Mouse (Mus musculus) retina, postnatal 1 day (tissue): ENCODE measurements at regions not wholly inside any gene's neighbourhood (a gene's known extent, or its start where the extent isn't known, plus 50 kb on each side); places are given as distances from the start of the nearest gene placed in this dataset.
"Not testable (repeated sequence)": the region's sequence is repeated elsewhere in the genome, so short reads cannot be mapped to it uniquely, and the experiment has no call there.

Experiments used
- DNase-seq: peaks from one replicate; pipeline ENCODE4 v3.0.0-alpha.2; 2012

DNA sequence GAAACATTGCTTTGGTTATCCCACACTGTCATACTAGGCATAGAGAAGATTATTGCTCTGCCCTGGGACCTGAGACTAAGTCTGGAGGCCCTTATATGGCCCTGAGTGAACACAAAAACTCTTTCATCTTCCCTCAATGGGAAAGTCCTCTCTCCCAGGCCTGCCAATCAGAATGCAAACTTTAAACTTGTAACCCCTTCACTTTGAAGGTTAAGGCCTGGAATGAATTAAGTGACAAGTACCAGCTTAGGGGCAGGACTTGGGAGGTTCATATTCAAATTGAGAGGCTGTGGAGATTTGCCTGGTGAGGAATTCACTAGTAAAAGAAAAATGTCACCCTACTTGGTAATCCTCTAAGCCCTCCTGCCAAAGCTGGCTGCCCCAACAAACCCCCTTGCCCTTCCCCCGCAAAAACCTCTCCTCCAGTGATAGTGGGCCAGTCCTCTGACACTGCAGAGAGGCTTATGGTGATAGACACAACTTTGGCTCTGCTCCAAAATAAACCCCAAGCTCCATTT, 120.4 kb upstream of the Thpo start:
- peak; percentile 27 for DNase-seq

DNA sequence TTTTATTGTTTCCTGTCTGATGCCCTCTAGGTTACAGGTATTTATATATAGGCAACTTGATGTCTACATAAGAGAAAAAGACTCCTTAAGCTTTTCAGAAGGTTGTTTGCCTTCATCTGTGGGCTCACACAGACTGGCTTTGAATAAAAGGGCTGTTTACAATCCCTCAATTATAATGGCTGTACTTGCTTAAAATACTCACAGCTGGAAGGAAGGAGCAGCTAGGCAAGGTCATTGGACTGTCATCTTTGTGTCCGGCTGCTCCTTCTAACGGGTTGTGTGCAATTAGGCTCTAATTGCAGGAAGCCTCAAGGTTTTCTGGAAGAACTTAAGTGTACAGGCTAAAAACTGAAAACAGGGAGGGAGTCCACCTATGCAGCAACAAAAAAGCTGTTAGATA, 103.8 kb upstream of the Thpo start:
- no peak for DNase-seq

DNA sequence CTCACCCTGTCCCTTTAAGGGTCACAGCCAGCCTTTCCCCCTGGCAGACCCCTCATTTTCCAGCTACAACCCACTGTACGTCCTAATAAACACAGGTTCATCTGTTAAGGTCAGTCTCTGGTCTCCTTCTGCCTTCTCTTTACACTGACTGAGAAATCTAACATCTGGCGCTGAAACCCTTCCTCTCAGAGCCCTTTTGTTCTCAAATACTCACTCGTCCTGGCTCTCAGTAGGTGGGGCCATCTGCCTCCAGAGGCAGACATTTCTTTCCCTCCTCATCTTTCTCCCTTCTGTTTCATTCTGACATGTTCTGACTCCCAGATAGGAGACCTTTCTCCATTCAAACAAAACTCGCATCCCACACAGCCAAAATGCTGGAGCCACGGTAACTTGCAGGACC, 102.6 kb upstream of the Thpo start:
- peak; percentile 29 for DNase-seq

DNA sequence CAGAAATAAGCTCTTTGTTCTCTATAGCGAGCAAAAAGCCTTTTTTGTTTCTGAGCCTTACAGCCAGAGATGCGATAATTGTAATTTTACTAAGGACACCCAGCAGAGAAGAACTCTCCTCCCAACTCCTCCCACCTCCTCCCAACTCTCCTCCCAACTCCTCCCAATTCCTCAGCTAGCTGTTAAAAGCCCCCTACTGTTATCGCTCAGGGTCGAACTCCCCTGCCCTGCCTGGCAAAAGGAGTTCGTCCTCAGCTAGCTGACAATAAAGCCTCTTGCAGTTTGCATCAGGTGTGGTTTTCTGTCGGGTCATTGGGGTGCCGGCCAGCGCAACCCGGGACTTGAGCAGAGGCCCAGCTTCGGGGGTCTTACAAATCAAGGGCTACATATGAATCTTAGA, 99.5 kb upstream of the Thpo start:
- DNase-seq: not testable (repeated sequence)

GRCm38 (mm10) chr16:20833301-20833700, 99.0 kb upstream of the Thpo start:
- DNase-seq: no peak

DNA sequence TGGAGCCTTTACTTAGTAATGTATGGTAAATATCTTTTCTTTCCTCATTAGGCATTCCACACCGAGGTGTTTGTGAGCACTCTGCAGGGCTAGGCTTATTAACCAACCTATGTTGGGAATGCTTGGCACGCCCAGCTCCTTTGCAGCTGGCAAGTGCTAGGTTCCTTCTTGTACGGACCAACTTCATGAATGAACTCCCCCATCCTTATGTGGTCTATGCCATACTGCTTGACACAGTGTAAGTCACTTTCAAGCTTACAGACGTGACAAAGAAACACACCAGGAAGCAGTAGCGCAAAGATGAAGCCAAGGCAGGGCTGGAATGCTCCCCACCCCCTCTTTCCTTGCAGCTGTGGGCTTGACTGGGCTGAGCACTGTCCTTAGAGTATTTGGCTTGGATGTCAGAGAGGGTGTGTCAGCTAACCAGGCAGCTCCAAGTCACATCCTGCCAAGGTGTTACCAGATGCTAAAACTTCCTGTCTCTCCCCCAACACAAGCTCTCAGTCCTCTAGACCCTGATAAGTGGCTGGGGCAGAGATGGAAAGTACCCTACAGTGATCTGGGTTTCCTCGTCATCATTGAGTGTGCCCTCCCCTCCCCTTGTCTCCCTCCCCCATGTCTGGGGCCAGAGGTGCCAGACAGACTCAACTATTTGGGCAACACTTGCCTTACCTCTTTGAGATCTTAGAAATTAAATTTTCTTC, 95.6 kb upstream of the Thpo start:
- no peak for DNase-seq

DNA sequence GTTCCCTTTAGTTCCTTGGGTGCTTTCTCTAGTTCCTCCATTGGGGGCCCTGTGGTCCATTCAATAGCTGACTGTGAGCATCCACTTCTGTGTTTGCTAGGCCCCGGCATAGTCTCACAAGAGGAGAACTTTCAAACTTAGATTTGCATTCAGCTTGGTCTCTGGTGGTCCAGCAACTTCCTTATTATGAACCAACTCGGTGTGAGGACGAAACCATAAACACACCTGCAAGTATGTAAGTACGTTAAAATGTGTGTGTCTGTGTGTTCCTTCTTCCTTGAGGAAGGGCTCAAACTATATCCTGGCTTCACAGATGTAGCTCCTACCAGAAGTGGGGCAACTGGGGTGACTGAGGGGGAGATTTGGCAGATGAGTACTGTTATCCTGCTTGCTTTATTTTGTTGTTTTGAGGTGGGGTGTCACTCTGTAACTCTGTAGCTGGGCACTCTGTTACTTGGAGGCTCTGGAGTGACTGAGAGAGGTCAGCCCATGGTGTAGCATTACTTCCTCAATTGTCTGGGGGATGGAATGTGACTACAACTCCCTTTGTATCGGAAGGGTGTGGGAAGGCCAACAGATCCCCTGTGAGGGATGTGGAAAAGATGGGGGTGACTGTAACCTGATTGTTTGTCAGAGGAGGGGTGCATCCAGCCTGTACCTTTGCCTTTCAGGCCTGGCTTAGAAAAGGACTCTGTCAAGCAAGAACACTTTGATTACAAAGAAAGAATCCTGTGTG, 94.9 kb upstream of the Thpo start:
- DNase-seq: no peak

DNA sequence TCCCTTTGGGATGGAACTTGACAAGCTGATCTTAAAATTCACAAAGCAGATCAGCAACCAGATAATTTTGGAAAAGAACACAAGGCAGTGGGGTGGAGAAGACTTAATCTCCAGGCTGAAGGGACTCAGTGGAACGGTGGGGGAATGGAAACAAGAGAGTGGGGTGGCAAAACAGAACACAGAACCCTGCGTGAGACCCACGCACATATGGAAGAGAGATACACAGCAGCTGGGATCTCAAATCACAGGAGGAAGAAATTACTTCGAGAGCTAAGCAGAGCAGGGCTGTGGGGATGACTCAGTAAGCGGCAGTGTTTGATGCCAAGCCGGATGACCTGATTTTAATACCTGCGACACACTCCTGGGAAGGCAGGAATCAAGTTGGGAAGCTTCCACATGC, 89.9 kb upstream of the Thpo start:
- no peak for DNase-seq

GRCm38 (mm10) chr16:20820939-20821338, 86.6 kb upstream of the Thpo start:
- no peak for DNase-seq

- DNase-seq: no peak
These were observed 85.3 kb upstream of the Thpo start for GRCm38 (mm10) chr16:20819568-20819967.

- no peak for DNase-seq
These were observed 84.4 kb upstream of the Thpo start for GRCm38 (mm10) chr16:20818711-20819189.

GRCm38 (mm10) chr16:20814976-20815375, 80.7 kb upstream of the Thpo start:
- no peak for DNase-seq

- DNase-seq: no peak
These were observed 79.9 kb upstream of the Thpo start for GRCm38 (mm10) chr16:20814240-20814639.

- DNase-seq: not testable (repeated sequence)
These were observed 77.7 kb upstream of the Thpo start for GRCm38 (mm10) chr16:20812025-20812424.

- DNase-seq: no peak
These were observed 76.0 kb upstream of the Thpo start for GRCm38 (mm10) chr16:20810322-20810721.

- no peak for DNase-seq
These were observed 74.0 kb upstream of the Thpo start for GRCm38 (mm10) chr16:20808263-20808662.

DNA sequence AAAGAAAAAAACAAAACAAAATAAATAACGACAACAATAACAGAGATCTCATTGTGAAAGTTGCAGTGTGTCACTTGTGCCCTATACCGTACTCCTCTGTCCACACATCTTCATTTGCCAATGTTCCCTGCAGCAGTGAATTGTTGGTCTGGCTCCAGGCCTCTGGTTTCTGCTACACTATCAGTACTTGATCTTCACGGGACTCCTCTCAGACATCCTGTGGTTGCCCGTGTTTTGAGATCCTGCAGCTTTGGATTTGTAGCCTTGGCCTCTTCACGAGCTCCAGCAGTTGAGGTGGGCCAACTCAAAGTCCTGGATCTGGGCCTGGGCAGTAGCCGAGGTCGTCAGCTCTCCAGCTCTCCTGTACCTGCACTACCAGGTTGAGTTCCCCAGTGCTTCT, 72.4 kb upstream of the Thpo start:
- no peak for DNase-seq

DNA sequence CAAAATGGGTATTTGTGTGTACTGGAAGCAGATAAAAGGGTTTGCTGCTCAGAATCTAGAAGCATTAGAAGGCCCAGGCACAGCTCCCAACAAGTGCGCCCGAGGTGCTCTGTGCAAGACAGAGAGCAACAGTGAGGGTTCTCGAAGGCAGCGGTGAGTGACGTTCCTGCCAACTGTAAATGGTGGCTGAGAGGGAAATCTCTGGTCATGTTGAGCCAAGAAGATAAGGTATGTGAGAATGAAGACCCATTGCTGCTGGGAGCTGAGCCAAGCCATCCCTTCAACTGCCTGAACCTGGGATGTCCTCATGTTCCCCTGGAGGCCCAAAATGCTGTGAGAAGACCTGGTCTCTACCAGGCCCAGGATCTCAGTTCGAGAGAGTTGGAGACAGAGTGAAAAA, 71.5 kb upstream of the Thpo start:
- DNase-seq: no peak

DNA sequence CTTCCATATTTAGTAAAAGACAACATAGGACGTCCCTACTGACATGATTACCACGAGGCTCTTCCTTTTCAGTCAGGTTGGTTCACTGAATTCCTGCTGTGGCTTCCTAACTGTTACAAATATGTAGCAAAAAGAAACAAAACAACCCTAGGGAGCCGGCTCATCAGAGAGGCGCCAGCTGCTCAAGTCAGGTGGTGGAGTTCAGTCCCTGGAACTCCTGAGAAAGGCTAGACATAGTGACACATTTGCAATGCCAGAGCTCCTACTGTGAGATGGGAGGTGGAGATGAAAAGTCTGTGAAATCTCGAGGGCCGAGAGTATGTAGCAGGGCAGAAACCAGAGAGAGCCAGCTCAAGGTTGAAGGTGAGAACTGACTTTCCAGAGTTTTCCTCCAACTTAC, 70.8 kb upstream of the Thpo start:
- no peak for DNase-seq

- DNase-seq: peak; percentile 84
These were observed 70.3 kb upstream of the Thpo start for GRCm38 (mm10) chr16:20804601-20805017.

- no peak for DNase-seq
These were observed 69.1 kb upstream of the Thpo start for GRCm38 (mm10) chr16:20803278-20803930.

GRCm38 (mm10) chr16:20802724-20803123, 68.4 kb upstream of the Thpo start:
- no peak for DNase-seq

GRCm38 (mm10) chr16:20800038-20800437, 65.7 kb upstream of the Thpo start:
- no peak for DNase-seq

GRCm38 (mm10) chr16:20798115-20798514, 63.8 kb upstream of the Thpo start:
- no peak for DNase-seq
